Mouse (Mus musculus) CH12.LX (cell line): ENCODE measurements around the gene Tmem191c. TPM values are rescaled to one million over a fixed set of nuclear protein-coding genes. Genes with fewer than 3 reads are reported as not detected.

Experiments
- DNase-seq: peaks from one replicate; pipeline ENCODE4 v3.0.0-alpha.2; 2013; ENCODE audit errors: extremely low read depth
- H3K27ac ChIP-seq: 2 replicates; pipeline ENCODE4 v1.5.1; 2012; ENCODE audit warnings: low read depth, mild to moderate bottlenecking, control low read depth, moderate library complexity; ENCODE audit not compliant: insufficient read depth
- H3K27me3 ChIP-seq: replicated peaks from 2 replicates; pipeline ENCODE3; 2012; ENCODE audit warnings: inconsistent platforms
- H3K36me3 ChIP-seq, 2 experiments: replicated peaks in 1 of 2; 2 replicates each; pipeline versions ENCODE3 to v1.6.1; 2012; ENCODE audit warnings: inconsistent platforms in 1 of 2, low read length in 1 of 2, mild to moderate bottlenecking in 1 of 2, mixed read lengths in 1 of 2, moderate library complexity in 1 of 2; ENCODE audit not compliant: control insufficient read depth in 1 of 2, insufficient read depth in 1 of 2
- H3K4me1 ChIP-seq, 2 experiments: 2 replicates each; pipeline ENCODE4 v1.6.1; 2012; ENCODE audit warnings: inconsistent platforms in 1 of 2, moderate library complexity in 1 of 2; ENCODE audit not compliant: insufficient read depth in 2 of 2, control insufficient read depth in 1 of 2
- H3K4me2 ChIP-seq: 2 replicates; pipeline ENCODE4 v1.6.1; 2012; ENCODE audit warnings: low read depth, mild to moderate bottlenecking, control low read depth; ENCODE audit not compliant: poor library complexity, insufficient read depth, severe bottlenecking
- H3K4me3 ChIP-seq, 3 experiments: fragments of 150-350 bp in 1 of 3; sonication (generic) in 1 of 3; replicated peaks in 1 of 3; 2 replicates each; pipeline versions ENCODE3 to v1.5.1; 2011 to 2012; ENCODE audit warnings: low read depth in 2 of 3, low read length in 2 of 3, mild to moderate bottlenecking in 2 of 3, moderate library complexity in 2 of 3, control low read depth in 1 of 3, improper control_type of control experiment in 1 of 3, inconsistent platforms in 1 of 3, mixed read lengths in 1 of 3; ENCODE audit not compliant: poor library complexity in 1 of 3
- H3K79me2 ChIP-seq: replicated peaks from 2 replicates; pipeline ENCODE4 v1.6.1; 2012; ENCODE audit warnings: mild to moderate bottlenecking, moderate library complexity; ENCODE audit not compliant: control insufficient read depth, poor library complexity, insufficient read depth, severe bottlenecking; ENCODE audit errors: extremely low read depth
- H3K9ac ChIP-seq: 2 replicates; pipeline ENCODE4 v1.6.1; 2012; ENCODE audit warnings: low read depth, mild to moderate bottlenecking, control low read depth, moderate library complexity; ENCODE audit not compliant: insufficient read depth
- H3K9me3 ChIP-seq: replicated peaks from 2 replicates; pipeline ENCODE3; 2012; ENCODE audit warnings: low read length, inconsistent platforms, mixed read lengths
- CHD1 ChIP-seq: IDR thresholded peaks from 2 replicates; pipeline ENCODE4 v1.6.1; 2012; ENCODE audit warnings: low read depth, low read length, improper control_type of control experiment, inconsistent platforms
- ELF1 ChIP-seq: IDR thresholded peaks from 2 replicates; pipeline ENCODE4 v1.6.1; 2014; ENCODE audit warnings: low read depth, mild to moderate bottlenecking, inconsistent platforms, low read length, improper control_type of control experiment
- ETS1 ChIP-seq: conservative IDR thresholded peaks from 2 replicates; pipeline ENCODE4 v1.6.1; 2012; ENCODE audit warnings: low read depth, mild to moderate bottlenecking, inconsistent platforms, low read length, improper control_type of control experiment, moderate library complexity
- JUN ChIP-seq: IDR thresholded peaks from 2 replicates; pipeline ENCODE4 v1.6.1; 2011; ENCODE audit warnings: low read depth, mild to moderate bottlenecking, low read length, improper control_type of control experiment, moderate library complexity; ENCODE audit not compliant: insufficient read depth
- JUND ChIP-seq: conservative IDR thresholded peaks from 2 replicates; pipeline ENCODE4 v1.6.1; 2011; ENCODE audit warnings: low read depth, low read length, improper control_type of control experiment
- KAT2A ChIP-seq: IDR thresholded peaks from 2 replicates; pipeline ENCODE4 v1.6.1; 2012; ENCODE audit warnings: low read length, improper control_type of control experiment, inconsistent platforms; ENCODE audit not compliant: insufficient replicate concordance
- MAX ChIP-seq: IDR thresholded peaks from 2 replicates; pipeline ENCODE4 v1.6.1; 2011; ENCODE audit warnings: low read length, improper control_type of control experiment
- MAZ ChIP-seq: IDR thresholded peaks from 2 replicates; pipeline ENCODE4 v1.6.1; 2012; ENCODE audit warnings: low read depth, mild to moderate bottlenecking, inconsistent platforms, low read length, improper control_type of control experiment, moderate library complexity
- NELFE ChIP-seq: IDR thresholded peaks from 2 replicates; pipeline ENCODE4 v1.6.1; 2011; ENCODE audit warnings: low read depth, low read length, improper control_type of control experiment
- NRF1 ChIP-seq: IDR thresholded peaks from 2 replicates; pipeline ENCODE4 v1.6.1; 2014; ENCODE audit warnings: low read depth, mild to moderate bottlenecking, inconsistent platforms, low read length, improper control_type of control experiment, moderate library complexity
- POLR2AphosphoS2 ChIP-seq: IDR thresholded peaks from 2 replicates; pipeline ENCODE4 v1.6.1; 2011; ENCODE audit warnings: low read depth, low read length, improper control_type of control experiment
- RAD21 ChIP-seq: IDR thresholded peaks from 2 replicates; pipeline ENCODE4 v1.6.1; 2011; ENCODE audit warnings: low read depth, mild to moderate bottlenecking, low read length, improper control_type of control experiment, moderate library complexity
- RCOR1 ChIP-seq: conservative IDR thresholded peaks from 2 replicates; pipeline ENCODE4 v1.6.1; 2012; ENCODE audit warnings: low read depth, mild to moderate bottlenecking, inconsistent platforms, low read length, improper control_type of control experiment
- SIN3A ChIP-seq: IDR thresholded peaks from 2 replicates; pipeline ENCODE4 v1.6.1; 2012; ENCODE audit warnings: low read length, improper control_type of control experiment, inconsistent platforms
- SMC3 ChIP-seq: IDR thresholded peaks from 2 replicates; pipeline ENCODE4 v1.6.1; 2011; ENCODE audit warnings: low read depth, low read length, improper control_type of control experiment
- UBTF ChIP-seq: IDR thresholded peaks from 2 replicates; pipeline ENCODE4 v1.6.1; 2012; ENCODE audit warnings: low read depth, mild to moderate bottlenecking, inconsistent platforms, low read length, improper control_type of control experiment, moderate library complexity
- USF1 ChIP-seq: IDR thresholded peaks from 2 replicates; pipeline ENCODE4 v1.6.1; 2014; ENCODE audit warnings: low read depth, mild to moderate bottlenecking, inconsistent platforms, low read length, improper control_type of control experiment
- ZKSCAN1 ChIP-seq: IDR thresholded peaks from 2 replicates; pipeline ENCODE4 v1.6.1; 2012; ENCODE audit warnings: low read depth, inconsistent platforms, low read length, improper control_type of control experiment, borderline replicate concordance
- ZNF384 ChIP-seq: IDR thresholded peaks from 2 replicates; pipeline ENCODE4 v1.6.1; 2012; ENCODE audit warnings: low read depth, low read length, improper control_type of control experiment, inconsistent platforms
- dilution Hi-C: fragments of 300-500 bp; cut with MboI; formaldehyde crosslinking; loops from 2 replicates; pipeline ENCODE4 v1.14.3; 2020; ENCODE audit warnings: low sequenced_read_pairs; ENCODE audit not compliant: extremely low pct_unique_long_range_greater_than_20kb, extremely low pct_ligation_motif_present
- in situ Hi-C: fragments of 300-500 bp; cut with MboI; formaldehyde crosslinking; loops from 3 replicates; pipeline ENCODE4 v1.14.3; 2019; ENCODE audit warnings: low sequenced_read_pairs, low pct_ligation_motif_present, low pct_unique_long_range_greater_than_20kb, mixed read lengths
- polyA plus RNA-seq: library from polyadenylated mRNA; unstranded; fragments of >175 nt; gene quantifications from 2 replicates; pipeline ENCODE4 v1.2.1, GENCODE M21; 2012; ENCODE audit warnings: low read depth; ENCODE audit not compliant: insufficient read length
- total RNA-seq, 2 experiments: library from RNA; depleted of rRNA; stranded (reverse); fragments of 300-350 nt in 1 of 2; fragments of >200 nt in 1 of 2; gene quantifications; 2 replicates each; pipeline ENCODE4 v1.2.3; 2012 to 2014

Gene Tmem191c
- total and polyA plus RNA-seq, 3 experiments = 2.6 to 11.3 (median 7.9) TPM

DNA sequence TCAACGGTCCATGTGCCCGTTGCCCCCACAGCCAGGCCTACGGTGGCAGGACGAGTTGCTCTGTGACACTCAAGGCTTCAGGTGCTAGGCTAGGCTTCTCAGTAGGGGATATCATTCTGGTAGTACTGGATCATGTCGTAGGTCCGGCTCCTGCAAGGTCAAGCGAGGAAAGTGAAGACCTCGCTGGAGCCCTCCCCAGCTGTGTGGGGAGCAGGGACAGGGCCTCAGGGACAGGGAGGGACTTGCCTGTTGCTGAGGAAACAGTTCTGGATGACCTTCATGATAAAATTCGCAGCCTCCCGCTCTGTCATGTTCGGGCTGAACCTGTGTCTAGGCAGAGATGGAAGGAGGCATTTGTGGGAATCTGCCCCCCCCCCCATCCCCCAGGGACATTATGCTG is 4.6 kb downstream of the Tmem191c start:
- H3K4me2 ChIP-seq = no peak overlapping the region
- peaks cover 4 to 8% of the 10 kb centered on the region in 2 experiments; a peak in 2 of 4 replicates for H3K4me1 ChIP-seq
- H3K27me3 ChIP-seq = no peaks in the 10 kb centered on the region
- no peaks in the 10 kb centered on the region for H3K9me3 ChIP-seq
- in situ Hi-C loops = loop anchor here (5.0 kb wide), 2 partner anchors 73 to 148 kb away; partner anchors contain the start of genes Rimbp3 and Sdf2l1
- no peak overlapping the region for H3K9ac ChIP-seq
- H3K4me3 ChIP-seq = no peak overlapping the region
- peaks cover 64 to 89% of the 10 kb centered on the region in 2 experiments for H3K36me3 ChIP-seq
- no peak overlapping the region for H3K27ac ChIP-seq
- DNase-seq = no peak
- dilution Hi-C loops = no loop called here
- TF ChIP-seq POLR2AphosphoS2 (no peak), CHD1 (no peak), ETS1 (no peak), NRF1 (no peak), SMC3 (no peak), SIN3A (no peak), MAX (no peak), NELFE (no peak), RCOR1 (no peak), ZKSCAN1 (no peak)
- no peaks in the 10 kb centered on the region for H3K79me2 ChIP-seq

DNA sequence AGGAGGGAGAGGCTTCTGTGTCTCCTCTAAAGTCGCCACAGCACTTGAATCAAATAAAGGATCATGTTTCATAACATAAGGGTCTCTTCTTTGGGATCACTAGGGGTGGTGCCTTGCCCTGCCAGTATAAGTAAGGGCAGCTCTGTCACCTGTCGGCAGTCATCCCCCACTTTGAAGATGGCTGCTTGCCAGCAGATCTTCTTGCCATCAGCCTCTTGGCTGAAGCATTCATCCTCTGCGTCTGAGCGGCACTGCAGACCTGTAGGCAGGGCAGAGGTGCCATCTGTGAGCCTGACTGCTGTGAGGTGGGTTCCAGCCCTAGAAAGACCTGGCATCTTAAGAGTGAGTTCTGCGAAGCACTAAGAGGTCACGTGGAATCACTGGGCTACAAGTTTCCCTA is 7.3 kb downstream of the Tmem191c start:
- no peak overlapping the region for H3K4me3 ChIP-seq
- H3K4me1 ChIP-seq = no peaks in the 10 kb centered on the region
- dilution Hi-C loops (no loop called here), in situ Hi-C loops (loop anchor here (5.0 kb wide), 2 partner anchors 76 to 151 kb away; partner anchors contain the start of genes Rimbp3 and Sdf2l1)
- no peak overlapping the region for H3K4me2 ChIP-seq
- H3K27ac ChIP-seq = no peak overlapping the region
- TF ChIP-seq UBTF (no peak), JUND (no peak), MAZ (no peak), JUN (no peak), RAD21 (no peak), ZKSCAN1 (no peak), ZNF384 (no peak), KAT2A (no peak), USF1 (no peak), SIN3A (no peak), ETS1 (no peak), ELF1 (no peak), NELFE (no peak)
- H3K79me2 ChIP-seq = no peaks in the 10 kb centered on the region
- H3K9me3 ChIP-seq = no peaks in the 10 kb centered on the region
- DNase-seq = no peak
- no peak overlapping the region for H3K9ac ChIP-seq
- no peaks in the 10 kb centered on the region for H3K27me3 ChIP-seq
- H3K36me3 ChIP-seq = peaks cover 81 to 96% of the 10 kb centered on the region in 2 experiments
